Mouse (Mus musculus) embryonic facial prominence, embryonic 12.5 days (tissue): ENCODE data around the gene Necab3. TPM values are rescaled to one million over a fixed set of nuclear protein-coding genes. Genes with fewer than 3 reads are reported as not detected.

Source experiments
- ATAC-seq: fragments of 200-750 bp; cut with Nextera tagmentation; 2 replicates; pipeline ENCODE4 v1.8.0; 2017; ENCODE audit not compliant: insufficient number of reproducible peaks, insufficient read depth, low FRiP score, low TSS enrichment
- H3K27ac ChIP-seq: fragments of 300-500 bp; sonication (generic); 2 replicates; pipeline ENCODE4 v1.5.1; 2016; ENCODE audit warnings: mild to moderate bottlenecking
- H3K27me3 ChIP-seq: fragments of 300-500 bp; sonication (generic); 2 replicates; pipeline ENCODE4 v1.6.1; 2016; ENCODE audit warnings: mild to moderate bottlenecking, moderate library complexity
- H3K36me3 ChIP-seq: fragments of 300-500 bp; sonication (generic); 2 replicates; pipeline ENCODE4 v1.6.1; 2016; ENCODE audit warnings: mild to moderate bottlenecking
- H3K4me1 ChIP-seq: fragments of 300-500 bp; sonication (generic); 2 replicates; pipeline ENCODE4 v1.6.1; 2016
- H3K4me2 ChIP-seq: fragments of 300-500 bp; sonication (generic); replicated peaks from 2 replicates; pipeline ENCODE4 v1.6.1; 2016; ENCODE audit warnings: mild to moderate bottlenecking, moderate library complexity
- H3K4me3 ChIP-seq: fragments of 300-500 bp; sonication (generic); 2 replicates; pipeline ENCODE4 v1.5.1; 2016; ENCODE audit warnings: mild to moderate bottlenecking
- H3K9ac ChIP-seq: fragments of 300-500 bp; sonication (generic); 2 replicates; pipeline ENCODE4 v1.6.1; 2016; ENCODE audit warnings: mild to moderate bottlenecking, moderate library complexity
- H3K9me3 ChIP-seq: fragments of 300-500 bp; sonication (generic); 2 replicates; pipeline ENCODE4 v1.6.1; 2016; ENCODE audit warnings: mild to moderate bottlenecking, moderate library complexity
- WGBS: fragments of 180-500 bp; shearing (Covaris S2); methylation state at CpG from one replicate; pipeline ENCODE4 v1.1.7; 2016; 5-methylcytosine and 5-hydroxymethylcytosine counted together
- polyA plus RNA-seq: library from polyadenylated mRNA; unstranded; fragments of >200 nt; fragmentation: Nextera tagmentation; extraction: Ambion mirVana; gene quantifications from 2 replicates; pipeline ENCODE4 v1.2.1, GENCODE M21; 2016

Gene Necab3
- polyA plus RNA-seq, 1 experiment from 2014 or later, result 3.7 TPM

DNA sequence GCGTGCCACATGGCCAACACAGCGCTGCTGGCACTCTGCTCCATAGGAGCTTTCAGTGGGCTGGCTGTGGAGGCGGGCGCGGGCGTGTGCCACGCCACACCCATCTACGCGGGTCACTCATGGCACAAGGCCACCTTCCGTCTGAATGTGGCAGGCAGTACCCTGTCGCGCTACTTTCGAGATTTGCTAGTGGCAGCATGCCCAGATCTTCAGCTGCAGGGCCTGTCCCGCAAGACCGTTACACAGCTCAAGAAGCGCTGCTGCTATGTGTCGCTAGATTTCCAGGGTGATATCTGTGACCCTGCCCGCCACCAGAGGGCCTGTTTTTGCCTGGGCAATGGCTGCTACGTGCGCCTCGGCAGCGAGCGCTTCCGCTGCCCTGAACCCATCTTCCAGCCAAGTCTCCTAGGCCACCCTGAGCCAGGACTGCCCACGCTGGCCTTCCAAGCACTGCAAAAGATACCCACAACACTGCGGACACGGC, 6.2 kb downstream of the Necab3 start:
- 29% methylated on average over 27 of the region's 27 CpGs for WGBS
- Histone ChIP-seq H3K27me3 (peaks cover 37% of the 10 kb centered on the region), H3K9ac (0 out of 2 replicates have a peak overlapping the region, but pooled peaks have one; percentile 8), H3K36me3 (no peaks in the 10 kb centered on the region), H3K4me3 (0 out of 2 replicates have a peak overlapping the region, but pooled peaks have one; percentile 2), H3K27ac (no peak overlapping the region), H3K9me3 (no peaks in the 10 kb centered on the region), H3K4me2 (peak overlapping the region; percentile 32), H3K4me1 (peaks cover 33% of the 10 kb centered on the region)
- no peak; the same call in 1 of the 2 replicates for ATAC-seq

DNA sequence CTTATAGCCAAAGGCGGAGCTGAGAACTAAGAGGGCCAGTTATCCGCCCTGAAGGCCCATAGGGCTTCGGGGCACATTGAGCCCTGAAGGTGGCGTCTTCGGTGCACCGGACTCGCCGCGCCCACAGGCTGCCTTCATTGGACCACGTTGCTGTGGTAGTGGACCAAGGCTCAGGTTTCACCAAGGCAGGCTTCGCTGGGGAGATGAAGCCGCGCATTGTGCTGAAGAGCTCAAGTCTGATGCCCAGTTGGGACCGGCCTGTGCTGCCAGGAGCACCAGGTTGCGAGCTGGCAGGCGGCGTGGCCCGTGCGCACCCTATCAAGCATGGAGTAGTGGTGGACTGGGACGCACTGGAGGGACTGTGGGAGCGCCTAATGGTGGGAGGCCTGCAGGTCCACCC, 6.8 kb downstream of the Necab3 start:
- Histone ChIP-seq H3K4me3 (0 out of 2 replicates have a peak overlapping the region, but pooled peaks have one; percentile 2), H3K4me1 (peaks cover 28% of the 10 kb centered on the region), H3K36me3 (no peaks in the 10 kb centered on the region), H3K27ac (no peak overlapping the region), H3K4me2 (peak overlapping the region; percentile 32), H3K27me3 (peaks cover 37% of the 10 kb centered on the region), H3K9ac (no peak overlapping the region), H3K9me3 (no peaks in the 10 kb centered on the region)
- no peak; the same call in 1 of the 2 replicates for ATAC-seq
- 34% methylated on average over 21 of the region's 21 CpGs for WGBS

DNA sequence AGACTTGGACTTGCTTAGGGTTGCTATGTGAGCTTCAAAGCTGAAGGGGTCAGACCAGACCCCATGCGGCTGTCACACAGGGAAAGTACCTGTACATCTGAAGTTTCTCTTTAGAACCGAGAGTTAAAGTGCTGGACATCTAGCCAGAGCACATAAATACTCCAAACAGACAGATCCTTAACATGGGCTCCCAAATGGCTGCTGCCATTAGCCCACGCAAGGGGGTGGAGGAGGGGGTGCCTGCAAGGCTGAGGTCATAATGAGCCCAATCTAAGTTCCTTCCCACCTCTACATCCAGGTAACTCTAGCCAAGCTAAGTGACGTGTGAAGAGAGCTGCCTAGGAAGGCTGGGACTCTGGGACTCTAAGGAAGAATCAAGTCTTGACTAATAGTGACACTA, 7.2 kb downstream of the Necab3 start, which contains the start of gene Actl10:
Actl10 (plus strand) TSS at position 301 of the 400 bp plus-strand sequence.
- H3K27me3 ChIP-seq, result peaks cover 37% of the 10 kb centered on the region
- peak within 1 kb of the TSS; percentile 32 for H3K4me2 ChIP-seq
- no peaks in the 10 kb centered on the region for H3K9me3 ChIP-seq
- H3K4me1 ChIP-seq, result peaks cover 28% of the 10 kb centered on the region
- WGBS, result 79% methylated on average over 4 of the region's 4 CpGs
- ATAC-seq, result no peak
- H3K9ac ChIP-seq, result 0 out of 2 replicates have a peak within 1 kb of the TSS, but pooled peaks have one; percentile 8
- H3K36me3 ChIP-seq, result no peaks in the 10 kb centered on the region
- 0 out of 2 replicates have a peak within 1 kb of the TSS, but pooled peaks have one; percentile 2 for H3K4me3 ChIP-seq
- H3K27ac ChIP-seq, result no peak within 1 kb of the TSS

DNA sequence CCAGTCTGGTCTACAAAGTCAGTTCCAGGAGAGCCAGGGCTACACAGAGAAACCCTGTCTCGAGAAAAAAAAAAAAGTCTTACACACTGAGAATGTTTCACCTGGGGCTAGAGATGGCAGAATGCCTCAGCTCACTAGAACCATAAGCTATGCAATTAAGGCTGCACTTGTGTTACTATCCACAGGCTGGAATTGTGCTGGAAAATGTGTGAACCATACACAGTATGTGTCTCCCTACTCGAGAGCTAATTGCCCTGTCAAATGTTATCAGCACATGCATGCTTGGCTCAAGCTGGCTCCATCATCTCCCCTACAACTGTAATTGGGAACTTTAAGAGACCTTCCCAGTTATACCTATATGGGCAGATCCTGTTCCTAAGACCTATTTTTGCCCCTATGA, 7.8 kb downstream of the Necab3 start:
- Histone ChIP-seq H3K4me2 (no peak overlapping the region), H3K4me1 (peaks cover 28% of the 10 kb centered on the region), H3K27me3 (peaks cover 37% of the 10 kb centered on the region), H3K9ac (no peak overlapping the region), H3K9me3 (no peaks in the 10 kb centered on the region), H3K4me3 (no peak overlapping the region), H3K27ac (no peak overlapping the region), H3K36me3 (no peaks in the 10 kb centered on the region)
- 77% methylated on average over 2 of the region's 2 CpGs for WGBS
- ATAC-seq, result no peak

DNA sequence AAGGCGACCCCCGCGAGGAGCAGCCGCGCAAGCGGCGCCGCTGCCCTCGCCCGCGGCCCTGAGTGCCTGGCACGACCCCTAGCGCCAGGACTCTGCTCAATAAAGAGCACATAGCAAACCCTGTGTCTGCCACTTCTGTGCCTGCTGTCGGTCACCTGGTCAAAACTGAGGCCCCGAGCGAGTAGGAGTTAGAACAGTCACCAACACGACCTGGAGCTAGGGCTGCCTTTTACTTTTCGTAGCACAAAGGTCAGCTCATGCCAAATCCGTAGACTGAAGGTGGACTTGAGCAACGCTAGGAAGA, 8.9 kb downstream of the Necab3 start:
- H3K4me1 ChIP-seq, result peaks cover 28% of the 10 kb centered on the region
- peak overlapping the region; percentile 40 for H3K4me3 ChIP-seq
- H3K4me2 ChIP-seq, result peak overlapping the region; percentile 84
- no peaks in the 10 kb centered on the region for H3K9me3 ChIP-seq
- no peak overlapping the region for H3K27ac ChIP-seq
- H3K36me3 ChIP-seq, result no peaks in the 10 kb centered on the region
- H3K9ac ChIP-seq, result no peak overlapping the region
- ATAC-seq, result no peak
- WGBS, result 16% methylated on average over 20 of the region's 20 CpGs
- peaks cover 32% of the 10 kb centered on the region for H3K27me3 ChIP-seq

DNA sequence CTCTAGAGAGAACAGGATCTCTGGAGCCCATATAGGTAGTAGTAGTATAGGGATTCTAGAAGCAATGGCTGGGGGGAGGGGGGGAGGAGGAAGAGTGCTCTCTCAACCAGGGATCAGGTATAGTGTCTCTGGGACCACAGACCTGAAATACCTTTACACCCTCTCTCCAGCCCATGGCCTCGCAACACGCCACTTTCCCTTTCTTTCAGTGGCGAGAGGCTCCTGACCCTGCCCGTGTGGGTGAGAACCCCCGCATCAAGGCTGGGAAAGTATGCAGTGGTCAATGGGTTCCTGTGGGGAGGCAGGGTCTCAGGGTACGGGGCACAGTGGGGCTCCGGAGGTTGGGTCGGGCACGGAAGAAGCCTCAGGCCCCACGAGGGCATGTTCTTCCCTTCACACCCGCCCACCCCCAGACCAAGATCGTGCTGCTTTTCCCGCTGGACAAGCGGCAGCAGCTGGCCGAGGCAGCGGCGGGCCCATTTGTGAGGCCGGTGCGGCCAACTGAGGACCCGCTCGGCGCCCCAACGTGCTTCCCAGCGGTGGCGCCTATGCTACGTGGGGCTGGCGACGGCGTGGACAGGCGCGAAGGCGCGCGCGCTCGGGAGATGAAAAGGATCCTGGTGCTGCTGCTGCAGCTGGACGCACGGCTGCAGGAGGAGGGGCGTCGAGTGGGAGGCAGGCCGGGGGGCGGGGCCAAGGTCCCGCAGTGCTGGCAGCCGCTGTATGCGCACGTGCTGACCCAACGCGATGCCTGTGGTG, 9.4 kb downstream of the Necab3 start:
- no peaks in the 10 kb centered on the region for H3K36me3 ChIP-seq
- peak overlapping the region; percentile 40 for H3K4me3 ChIP-seq
- H3K4me2 ChIP-seq, result peak overlapping the region; percentile 84
- peak; percentile 49 for ATAC-seq
- no peaks in the 10 kb centered on the region for H3K9me3 ChIP-seq
- peaks cover 28% of the 10 kb centered on the region for H3K4me1 ChIP-seq
- peak overlapping the region; percentile 50 for H3K9ac ChIP-seq
- H3K27ac ChIP-seq, result no peak overlapping the region
- peaks cover 31% of the 10 kb centered on the region for H3K27me3 ChIP-seq
- WGBS, result 3% methylated on average over 47 of the region's 48 CpGs

DNA sequence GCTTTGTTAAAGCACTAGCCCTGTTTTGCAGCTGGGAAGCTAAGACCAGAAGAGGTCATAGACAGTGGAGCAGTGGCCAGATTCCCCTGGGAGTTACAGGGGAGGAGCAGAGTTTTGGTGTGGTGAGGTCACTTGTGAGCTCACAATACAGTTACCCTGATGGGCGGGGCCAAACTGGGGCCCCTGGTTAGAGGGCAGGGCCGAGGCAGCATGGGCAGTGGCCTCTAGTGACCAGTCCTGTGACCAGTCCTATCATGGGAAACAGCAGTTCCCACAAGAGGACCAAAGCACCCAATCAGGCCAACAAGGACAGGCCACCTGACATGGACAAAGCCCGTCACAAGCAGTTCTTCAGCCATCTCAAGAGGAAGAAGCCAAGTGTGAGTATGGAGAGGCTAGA, 10.0 kb downstream of the Necab3 start:
- 50% methylated on average over 3 of the region's 3 CpGs for WGBS

DNA sequence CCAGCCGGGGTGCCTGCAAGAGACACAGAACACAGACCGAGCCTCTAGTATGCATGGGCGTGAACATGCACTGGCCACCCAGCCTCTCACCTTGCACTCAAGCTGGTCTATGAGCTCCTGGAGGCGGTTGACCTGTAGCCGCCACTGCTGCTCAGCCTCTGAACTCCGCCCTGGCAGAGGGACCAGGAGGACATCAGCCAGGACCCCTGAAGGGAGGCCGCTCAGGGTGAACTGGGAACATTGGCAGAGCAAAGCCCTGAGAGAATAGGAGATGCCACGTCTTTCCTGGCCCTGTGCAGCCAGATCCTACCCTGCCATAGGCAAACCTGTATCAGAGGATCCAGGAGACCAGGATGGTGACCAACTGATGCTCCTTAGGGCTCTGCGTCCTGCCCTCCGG, 12.0 kb downstream of the Necab3 start, which contains the start of gene 1700003F12Rik:
1700003F12Rik (plus strand) TSS at position 375 of the 400 bp plus-strand sequence.
- H3K4me1 ChIP-seq, result peaks cover 16% of the 10 kb centered on the region; the same call in 1 of the 2 replicates
- ATAC-seq, result no peak
- H3K4me2 ChIP-seq, result no peak within 1 kb of the TSS
- 92% methylated on average over 10 of the region's 10 CpGs for WGBS
- no peaks in the 10 kb centered on the region for H3K36me3 ChIP-seq
- no peaks in the 10 kb centered on the region for H3K9me3 ChIP-seq
- no peak within 1 kb of the TSS for H3K27ac ChIP-seq
- H3K27me3 ChIP-seq, result peaks cover 19% of the 10 kb centered on the region
- no peak within 1 kb of the TSS for H3K4me3 ChIP-seq
- no peak within 1 kb of the TSS for H3K9ac ChIP-seq

More for the DNA sequence above, 10.0 kb downstream of the Necab3 start:
- Histone ChIP-seq H3K36me3 (no peaks in the 10 kb centered on the region), H3K9me3 (no peaks in the 10 kb centered on the region), H3K4me3 (0 out of 2 replicates have a peak overlapping the region, but pooled peaks have one; percentile 40), H3K27me3 (peaks cover 31% of the 10 kb centered on the region), H3K4me2 (peak overlapping the region; percentile 84), H3K9ac (no peak overlapping the region), H3K4me1 (peaks cover 28% of the 10 kb centered on the region), H3K27ac (no peak overlapping the region)
- no peak for ATAC-seq

DNA sequence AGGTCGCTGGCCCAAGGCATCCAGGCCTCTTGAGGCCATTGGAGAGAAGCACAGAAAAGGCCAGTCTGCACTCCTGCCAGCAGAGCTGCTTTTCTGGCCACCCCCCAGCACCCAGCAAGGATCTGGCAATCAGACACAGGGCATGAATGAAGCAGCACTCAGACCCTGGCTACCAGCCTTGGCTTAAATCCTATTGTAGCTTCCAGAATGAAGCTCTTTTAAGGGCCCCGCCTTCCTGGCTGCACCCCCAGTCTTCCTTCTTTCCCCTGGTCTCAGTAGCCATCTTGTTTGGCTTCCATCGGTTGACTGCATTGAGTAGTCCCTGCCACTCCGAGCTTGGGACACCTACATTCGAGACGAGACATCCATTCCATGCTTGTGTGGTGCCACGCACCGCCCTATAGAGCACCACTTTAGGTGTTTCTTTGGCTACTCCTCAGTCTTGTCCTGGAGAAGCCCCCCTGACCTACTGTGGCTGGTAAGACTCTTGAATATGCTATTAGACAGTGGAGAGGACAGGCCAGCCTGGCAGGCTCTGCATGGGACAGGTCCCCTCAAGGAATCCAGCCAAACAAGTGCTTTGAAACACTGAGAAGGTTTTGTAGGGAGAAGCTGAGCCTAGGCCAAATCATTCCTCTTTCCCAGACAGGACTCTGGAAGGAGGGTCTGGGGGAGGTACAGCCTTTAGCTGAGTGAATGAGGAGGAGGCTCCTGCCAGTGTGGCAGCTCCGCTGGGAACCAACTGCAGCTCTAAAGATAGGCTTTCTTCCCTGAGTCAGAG, 14.9 kb downstream of the Necab3 start:
- no peaks in the 10 kb centered on the region for H3K27me3 ChIP-seq
- 0 out of 2 replicates have a peak, but pooled peaks cover 3% of the 10 kb centered on the region for H3K36me3 ChIP-seq
- no peak overlapping the region for H3K4me3 ChIP-seq
- no peak overlapping the region for H3K9ac ChIP-seq
- no peak for ATAC-seq
- H3K4me1 ChIP-seq, result peaks cover 5% of the 10 kb centered on the region; the same call in 1 of the 2 replicates
- no peaks in the 10 kb centered on the region for H3K9me3 ChIP-seq
- H3K27ac ChIP-seq, result no peak overlapping the region
- no peak overlapping the region for H3K4me2 ChIP-seq
- WGBS, result 94% methylated on average over 9 of the region's 9 CpGs

DNA sequence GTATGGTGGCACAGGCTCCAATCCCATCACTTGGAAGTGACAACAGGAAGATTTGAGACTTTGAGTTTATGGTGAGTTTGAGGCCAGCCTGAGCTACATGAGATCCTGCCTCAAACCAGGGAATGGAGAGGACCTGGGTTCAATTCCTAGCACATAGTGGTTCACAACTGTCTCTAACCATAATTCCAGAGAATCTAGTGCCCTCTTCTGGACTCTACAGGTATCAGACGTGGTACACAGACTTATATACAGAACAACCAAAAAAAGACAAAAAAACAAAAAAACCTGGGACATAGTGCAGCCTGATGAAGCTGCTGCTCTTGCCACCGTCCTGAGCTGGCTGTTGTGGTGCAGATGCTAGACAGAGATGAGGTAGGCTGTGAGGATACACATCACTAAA, 17.1 kb downstream of the Necab3 start:
- WGBS, result 76% methylated on average over 2 of the region's 2 CpGs
- Histone ChIP-seq H3K9me3 (no peaks in the 10 kb centered on the region), H3K4me3 (no peak overlapping the region), H3K4me1 (no peaks in the 10 kb centered on the region), H3K4me2 (no peak overlapping the region), H3K27ac (no peak overlapping the region), H3K36me3 (peaks cover 9% of the 10 kb centered on the region), H3K27me3 (no peaks in the 10 kb centered on the region), H3K9ac (no peak overlapping the region)
- no peak for ATAC-seq

DNA sequence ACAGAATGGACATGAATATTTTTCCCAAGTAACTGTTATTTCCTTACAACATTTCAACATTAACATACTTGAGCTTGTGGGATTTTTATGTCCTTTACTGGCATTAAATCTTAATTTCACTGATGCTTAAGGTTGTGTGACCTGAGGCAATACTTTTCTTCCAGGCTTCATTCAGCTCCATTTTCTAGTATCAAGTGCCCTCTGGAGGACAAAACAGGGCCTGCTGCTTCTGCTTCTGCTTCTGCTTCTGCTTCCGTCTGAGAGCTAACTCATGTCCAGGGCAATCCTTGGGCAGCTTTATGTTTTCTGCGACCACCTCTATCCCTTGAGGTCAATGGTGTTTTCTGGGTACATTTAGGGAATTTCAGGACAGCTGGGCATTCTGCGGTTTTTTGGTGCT, 19.0 kb downstream of the Necab3 start:
- no peak overlapping the region for H3K4me2 ChIP-seq
- H3K27ac ChIP-seq, result no peak overlapping the region
- H3K36me3 ChIP-seq, result peaks cover 26% of the 10 kb centered on the region
- H3K9ac ChIP-seq, result no peak overlapping the region
- H3K9me3 ChIP-seq, result no peaks in the 10 kb centered on the region
- no peaks in the 10 kb centered on the region for H3K4me1 ChIP-seq
- H3K27me3 ChIP-seq, result no peaks in the 10 kb centered on the region
- no peak overlapping the region for H3K4me3 ChIP-seq
- no peak for ATAC-seq
- WGBS, result 77% methylated on average over 3 of the region's 3 CpGs
